Mouse (Mus musculus): ENCODE data around the gene Sphk1.

- TF ChIP-seq POLR2A (IDR thresholded peaks at IDR 0.05; ENCODE audit: borderline replicate concordance, extremely low read depth, low read depth, low read length) (no peak), CTCF (IDR thresholded peaks at IDR 0.05; ENCODE audit: insufficient read depth, low read length) (no peak)
These were observed at the start of gene Sphk1 for GRCm38 (mm10) chr11:116530187-116531147.
